Mouse (Mus musculus): ENCODE results near the gene Frmd4a. TPM values are rescaled to one million over a fixed set of nuclear protein-coding genes. Genes with fewer than 3 reads are reported as not detected.

Gene Frmd4a
- polyA plus RNA-seq, 1 experiment from 2014 or later, result 33.1 TPM

DNA sequence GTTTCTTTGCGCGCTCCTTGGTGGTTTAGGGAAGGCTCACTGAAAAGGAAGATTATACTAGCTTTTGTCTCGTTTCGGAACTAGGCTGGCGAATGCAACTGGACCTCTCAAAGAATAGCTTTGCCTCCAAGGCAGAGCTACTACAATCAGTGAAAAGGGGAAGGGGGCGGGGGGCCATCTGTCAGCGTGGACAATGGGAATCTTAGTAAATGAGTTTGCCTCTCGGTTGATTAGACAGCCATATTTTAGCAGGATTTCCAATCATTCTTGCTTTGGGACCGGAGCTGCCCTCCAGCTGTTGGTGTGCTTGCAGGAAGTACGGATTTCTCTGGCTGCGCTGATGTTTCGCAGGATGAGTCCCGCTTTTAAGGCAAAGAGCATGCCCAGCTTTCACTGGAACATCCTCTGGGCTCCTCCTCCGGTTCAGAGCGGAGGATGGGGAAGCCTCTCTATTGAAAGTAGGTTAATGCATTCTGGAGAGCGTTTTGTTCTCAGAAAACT lies 135.7 kb downstream of the Frmd4a start:
- under 1% methylated on average over 16 of the region's 16 CpGs for WGBS
- H3K27me3 ChIP-seq (ENCODE audit: low read depth, poor library complexity, severe bottlenecking), result peaks cover 38% of the 10 kb centered on the region
- H3K9me3 ChIP-seq (replicated peaks), result no peaks in the 10 kb centered on the region
- H3K27ac ChIP-seq (replicated peaks), result peak overlapping the region; percentile 87
- DNase-seq (ENCODE audit: low spot score), result peak; percentile 69
- no peaks in the 10 kb centered on the region for H3K36me3 ChIP-seq
- H3K4me3 ChIP-seq, result peak overlapping the region; percentile 59
- peaks cover 62% of the 10 kb centered on the region for H3K4me1 ChIP-seq

GRCm38 (mm10) chr2:4154036-4154653 lies 136.6 kb downstream of the Frmd4a start:
- peak overlapping the region; percentile 59 for H3K4me3 ChIP-seq
- DNase-seq (ENCODE audit: low spot score), result peak; percentile 32
- WGBS, result 52% methylated on average over 5 of the region's 5 CpGs
- H3K9me3 ChIP-seq (replicated peaks), result no peaks in the 10 kb centered on the region
- peaks cover 31% of the 10 kb centered on the region for H3K27me3 ChIP-seq (ENCODE audit: low read depth, poor library complexity, severe bottlenecking)
- H3K27ac ChIP-seq (replicated peaks), result peak overlapping the region; percentile 87
- no peaks in the 10 kb centered on the region for H3K36me3 ChIP-seq
- H3K4me1 ChIP-seq, result peaks cover 62% of the 10 kb centered on the region

DNA sequence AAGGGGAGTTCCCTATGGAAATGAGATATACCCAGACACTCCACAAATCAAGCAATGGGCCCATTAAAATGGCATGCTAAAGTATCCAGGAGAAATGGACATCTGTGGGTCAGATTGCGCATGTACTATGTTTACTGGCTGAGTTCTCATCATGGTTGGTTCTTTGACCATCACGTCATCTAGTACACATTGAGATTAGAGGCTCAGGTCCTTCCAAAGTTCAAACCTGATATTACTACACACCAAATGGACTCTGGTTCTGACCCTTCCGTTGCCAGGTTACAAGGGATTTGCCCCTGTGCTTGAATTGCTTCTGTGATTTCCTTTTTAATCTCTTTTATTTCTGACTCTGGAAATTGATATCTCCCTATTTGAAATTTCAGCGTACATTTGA lies 137.1 kb downstream of the Frmd4a start:
- WGBS, result 80% methylated on average over 4 of the region's 4 CpGs
- Histone ChIP-seq H3K4me1 (peaks cover 62% of the 10 kb centered on the region), H3K27ac (replicated peaks) (peak overlapping the region; percentile 87), H3K9me3 (replicated peaks) (no peaks in the 10 kb centered on the region), H3K27me3 (ENCODE audit: low read depth, poor library complexity, severe bottlenecking) (peaks cover 26% of the 10 kb centered on the region), H3K36me3 (no peaks in the 10 kb centered on the region), H3K4me3 (peak overlapping the region; percentile 59)
- no peak for DNase-seq (ENCODE audit: low spot score)

GRCm38 (mm10) chr2:4155406-4155805 lies 137.9 kb downstream of the Frmd4a start:
- Histone ChIP-seq H3K4me3 (no peak overlapping the region), H3K36me3 (no peaks in the 10 kb centered on the region), H3K4me1 (peaks cover 61% of the 10 kb centered on the region), H3K27ac (replicated peaks) (no peak overlapping the region), H3K9me3 (replicated peaks) (no peaks in the 10 kb centered on the region), H3K27me3 (ENCODE audit: low read depth, poor library complexity, severe bottlenecking) (peaks cover 19% of the 10 kb centered on the region)
- no peak for DNase-seq (ENCODE audit: low spot score)

- no peak for DNase-seq (ENCODE audit: low spot score)
- Histone ChIP-seq H3K36me3 (no peaks in the 10 kb centered on the region), H3K4me3 (no peak overlapping the region), H3K27ac (replicated peaks) (peak overlapping the region; percentile 55; the same call in 1 of the 2 replicates), H3K9me3 (replicated peaks) (no peaks in the 10 kb centered on the region), H3K27me3 (ENCODE audit: low read depth, poor library complexity, severe bottlenecking) (peaks cover 7% of the 10 kb centered on the region), H3K4me1 (peaks cover 55% of the 10 kb centered on the region)
Observed at GRCm38 (mm10) chr2:4156511-4156910, 139.0 kb downstream of the Frmd4a start.

DNA sequence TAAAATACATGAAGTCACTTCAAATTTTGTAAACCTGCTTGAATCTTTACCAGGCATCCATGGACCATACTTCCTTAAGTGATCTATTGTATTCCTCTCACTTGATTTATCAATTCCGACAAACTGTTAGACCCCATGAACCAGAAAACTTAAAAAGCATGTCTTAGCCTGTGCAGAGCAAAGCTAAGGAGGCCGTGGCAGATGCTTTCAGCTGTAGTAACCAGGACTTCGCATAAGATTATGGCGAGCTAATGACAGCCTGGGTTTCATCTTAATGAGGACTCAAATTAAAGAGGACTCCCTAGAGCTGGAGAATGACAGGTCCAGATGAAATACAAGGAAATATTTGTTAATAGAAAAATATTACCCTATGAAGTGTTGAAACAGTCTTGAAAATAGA lies 139.9 kb downstream of the Frmd4a start:
- WGBS, result 76% methylated on average over 4 of the region's 4 CpGs
- H3K27ac ChIP-seq (replicated peaks), result no peak overlapping the region
- no peak for DNase-seq (ENCODE audit: low spot score)
- no peaks in the 10 kb centered on the region for H3K27me3 ChIP-seq (ENCODE audit: low read depth, poor library complexity, severe bottlenecking)
- H3K36me3 ChIP-seq, result no peaks in the 10 kb centered on the region
- H3K4me3 ChIP-seq, result no peak overlapping the region
- peaks cover 53% of the 10 kb centered on the region for H3K4me1 ChIP-seq
- no peaks in the 10 kb centered on the region for H3K9me3 ChIP-seq (replicated peaks)

GRCm38 (mm10) chr2:4159574-4160203 lies 142.2 kb downstream of the Frmd4a start:
- H3K4me1 ChIP-seq, result peaks cover 30% of the 10 kb centered on the region
- H3K36me3 ChIP-seq, result no peaks in the 10 kb centered on the region
- no peak for DNase-seq (ENCODE audit: low spot score)
- H3K27me3 ChIP-seq (ENCODE audit: low read depth, poor library complexity, severe bottlenecking), result no peaks in the 10 kb centered on the region
- WGBS, result 84% methylated on average over 15 of the region's 15 CpGs
- no peak overlapping the region for H3K27ac ChIP-seq (replicated peaks)
- no peak overlapping the region for H3K4me3 ChIP-seq
- no peaks in the 10 kb centered on the region for H3K9me3 ChIP-seq (replicated peaks)

GRCm38 (mm10) chr2:4166191-4166590 lies 148.7 kb downstream of the Frmd4a start:
- Histone ChIP-seq H3K4me3 (no peak overlapping the region), H3K9me3 (replicated peaks) (no peaks in the 10 kb centered on the region), H3K27me3 (ENCODE audit: low read depth, poor library complexity, severe bottlenecking) (no peaks in the 10 kb centered on the region), H3K36me3 (no peaks in the 10 kb centered on the region), H3K27ac (replicated peaks) (no peak overlapping the region), H3K4me1 (peaks cover 10% of the 10 kb centered on the region; the same call in 1 of the 2 replicates)
- DNase-seq (ENCODE audit: low spot score), result no peak
- 87% methylated on average over 2 of the region's 2 CpGs for WGBS

GRCm38 (mm10) chr2:4167131-4167530 lies 149.6 kb downstream of the Frmd4a start:
- Histone ChIP-seq H3K36me3 (no peaks in the 10 kb centered on the region), H3K27me3 (ENCODE audit: low read depth, poor library complexity, severe bottlenecking) (no peaks in the 10 kb centered on the region), H3K4me1 (peaks cover 10% of the 10 kb centered on the region; the same call in 1 of the 2 replicates), H3K9me3 (replicated peaks) (no peaks in the 10 kb centered on the region), H3K27ac (replicated peaks) (no peak overlapping the region), H3K4me3 (no peak overlapping the region)
- WGBS, result 89% methylated on average over 6 of the region's 6 CpGs
- no peak for DNase-seq (ENCODE audit: low spot score)

DNA sequence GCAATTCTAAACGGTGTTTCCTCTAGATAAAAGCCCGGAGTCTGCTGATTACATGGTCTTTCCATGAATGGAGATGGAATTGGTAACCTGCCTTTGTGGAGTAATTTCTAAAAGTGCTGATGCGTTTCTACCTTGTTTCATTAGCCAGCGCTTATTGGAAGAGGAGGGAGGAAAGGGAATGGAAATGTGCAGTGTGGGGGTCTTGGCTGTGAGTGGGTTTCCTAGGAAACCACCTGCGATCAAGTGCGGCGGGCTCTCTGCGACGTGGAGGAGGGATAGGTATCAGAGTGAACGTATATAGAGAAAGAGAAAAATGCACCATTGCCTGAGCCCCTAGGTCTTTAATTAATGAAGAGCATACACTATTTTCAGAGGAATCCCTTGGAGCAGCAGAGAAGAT lies 152.2 kb downstream of the Frmd4a start:
- no peaks in the 10 kb centered on the region for H3K9me3 ChIP-seq (replicated peaks)
- no peak overlapping the region for H3K27ac ChIP-seq (replicated peaks)
- H3K27me3 ChIP-seq (ENCODE audit: low read depth, poor library complexity, severe bottlenecking), result no peaks in the 10 kb centered on the region
- no peak overlapping the region for H3K4me3 ChIP-seq
- H3K36me3 ChIP-seq, result no peaks in the 10 kb centered on the region
- WGBS, result 74% methylated on average over 10 of the region's 10 CpGs
- no peak for DNase-seq (ENCODE audit: low spot score)
- H3K4me1 ChIP-seq, result peaks cover 10% of the 10 kb centered on the region; the same call in 1 of the 2 replicates

DNA sequence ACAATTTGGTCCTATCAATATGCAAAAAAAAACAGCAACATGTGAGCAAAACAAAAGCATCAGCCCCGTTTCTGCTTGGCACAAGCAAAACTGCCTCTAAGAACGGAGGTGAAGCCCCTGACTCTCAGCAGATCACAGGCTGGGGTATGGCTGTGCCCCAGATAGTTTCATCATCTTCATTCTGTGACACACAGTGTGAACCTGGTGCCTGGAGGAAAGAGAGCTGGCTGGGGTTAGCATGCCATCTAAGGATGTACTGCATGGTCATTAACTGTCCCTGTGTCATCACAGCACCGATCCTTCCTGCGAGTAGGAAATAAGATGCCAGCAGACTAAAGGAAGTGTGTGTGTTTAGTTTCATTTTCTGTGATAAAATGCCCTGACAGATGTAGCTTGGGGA lies 152.7 kb downstream of the Frmd4a start:
- Histone ChIP-seq H3K4me3 (no peak overlapping the region), H3K27ac (replicated peaks) (no peak overlapping the region), H3K36me3 (no peaks in the 10 kb centered on the region), H3K4me1 (peaks cover 10% of the 10 kb centered on the region; the same call in 1 of the 2 replicates), H3K9me3 (replicated peaks) (no peaks in the 10 kb centered on the region), H3K27me3 (ENCODE audit: low read depth, poor library complexity, severe bottlenecking) (no peaks in the 10 kb centered on the region)
- WGBS, result 90% methylated on average over 4 of the region's 4 CpGs
- DNase-seq (ENCODE audit: low spot score), result no peak

- H3K27ac ChIP-seq (replicated peaks), result no peak overlapping the region
- H3K9me3 ChIP-seq (replicated peaks), result peaks cover 5% of the 10 kb centered on the region; the same call in 1 of the 2 replicates
- DNase-seq (ENCODE audit: low spot score), result no peak
- H3K4me3 ChIP-seq, result no peak overlapping the region
- H3K27me3 ChIP-seq (ENCODE audit: low read depth, poor library complexity, severe bottlenecking), result no peaks in the 10 kb centered on the region
- 79% methylated on average over 8 of the region's 8 CpGs for WGBS
- H3K36me3 ChIP-seq, result no peaks in the 10 kb centered on the region
- H3K4me1 ChIP-seq, result peaks cover 22% of the 10 kb centered on the region
Observed at GRCm38 (mm10) chr2:4184991-4185390, 167.5 kb downstream of the Frmd4a start.

DNA sequence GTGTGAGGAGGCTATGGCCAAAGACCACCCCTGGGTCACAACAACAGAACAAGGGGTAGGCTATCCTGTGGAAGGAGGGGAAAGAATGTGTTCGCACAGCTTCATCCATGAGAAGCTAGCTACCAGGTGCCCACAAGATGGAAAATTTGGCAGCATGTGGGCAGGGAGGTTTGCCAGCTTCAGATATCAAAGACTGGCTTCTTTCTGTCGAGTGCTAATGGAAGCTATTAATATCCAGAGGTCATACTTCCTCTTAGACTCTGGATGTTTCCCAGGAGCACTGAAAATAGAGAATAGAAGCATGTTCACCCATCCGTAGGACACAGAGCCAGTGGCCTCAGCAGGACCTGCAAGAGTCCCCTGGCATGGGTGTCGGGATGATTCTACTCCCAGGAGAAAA lies 170.0 kb downstream of the Frmd4a start:
- Histone ChIP-seq H3K36me3 (no peaks in the 10 kb centered on the region), H3K27me3 (ENCODE audit: low read depth, poor library complexity, severe bottlenecking) (no peaks in the 10 kb centered on the region), H3K4me3 (no peak overlapping the region), H3K4me1 (peaks cover 35% of the 10 kb centered on the region), H3K27ac (replicated peaks) (no peak overlapping the region), H3K9me3 (replicated peaks) (peaks cover 5% of the 10 kb centered on the region; the same call in 1 of the 2 replicates)
- 86% methylated on average over 4 of the region's 4 CpGs for WGBS
- no peak for DNase-seq (ENCODE audit: low spot score)

Measured in midbrain, embryonic 10.5 days (tissue).